ENCODE assay signal across 10 mouse cellular contexts in genomic region chr5:92698837-92699529, GRCm38 (mm10). TPM values are rescaled to one million over a fixed set of nuclear protein-coding genes. Genes with fewer than 3 reads are reported as not detected.
DNase-seq lines count a peak whose midpoint lies in the region; ATAC-seq and TF ChIP-seq lines count a peak whose summit lies in the region.
"Had no signal": no experiment of that assay in that cellular context is flagged by ENCODE, and none has a peak within 500 bp of the region (broad histone marks: within the 10 kb centered on the region; RNA-seq: fewer than 3 reads in every experiment).

No protein-coding gene starts in this region.

- no peaks in the 10 kb centered on the region for H3K9me3 ChIP-seq in heart, embryonic 13.5 days
- no peaks in the 10 kb centered on the region for H3K9me3 ChIP-seq in hindbrain, embryonic 12.5 days (replicated peaks)
- no peaks in the 10 kb centered on the region for H3K9me3 ChIP-seq in midbrain, embryonic 14.5 days (ENCODE audit: control insufficient read depth, low read length)

- peak overlapping the region; percentile 60 for H3K27ac ChIP-seq in heart, embryonic 13.5 days (replicated peaks)
- peak overlapping the region; percentile 70 for H3K27ac ChIP-seq in hindbrain, embryonic 12.5 days
- peak overlapping the region; percentile 38 for H3K27ac ChIP-seq in midbrain, embryonic 14.5 days (replicated peaks; ENCODE audit: low read depth, low read length)

- peak overlapping the region; percentile 39 for H3K4me3 ChIP-seq in heart, embryonic 13.5 days
- peak overlapping the region; percentile 31 for H3K4me3 ChIP-seq in hindbrain, embryonic 12.5 days
- peak overlapping the region; percentile 29 for H3K4me3 ChIP-seq in midbrain, embryonic 14.5 days (replicated peaks; ENCODE audit: low read depth, low read length)

- H3K27me3 ChIP-seq in heart, embryonic 13.5 days (replicated peaks) = no peaks in the 10 kb centered on the region
- no peaks in the 10 kb centered on the region for H3K27me3 ChIP-seq in hindbrain, embryonic 12.5 days
- no peaks in the 10 kb centered on the region for H3K27me3 ChIP-seq in midbrain, embryonic 14.5 days (ENCODE audit: control insufficient read depth, insufficient read depth, low read length)

- 13% methylated on average over 17 of the region's 17 CpGs for WGBS in heart, embryonic 13.5 days
- WGBS in hindbrain, embryonic 12.5 days = 7% methylated on average over 17 of the region's 17 CpGs
- 4% methylated on average over 17 of the region's 17 CpGs for WGBS in midbrain, embryonic 14.5 days

- DNase-seq in heart, adult 18-20 months = no peak
- peak; percentile 79 for DNase-seq in brain, embryonic 14.5 days (ENCODE audit: low read depth)
- DNase-seq in midbrain, embryonic 14.5 days = peak; percentile 64
- no peak for DNase-seq in spleen, adult 12 weeks (ENCODE audit: low spot score)
- DNase-seq in cerebellum, adult 18-20 months = no peak
- no peak for DNase-seq in kidney, postnatal 25 days
- DNase-seq: gastrocnemius, postnatal 25 days had no signal

- peak overlapping the region; percentile 69 for H3K4me2 ChIP-seq in heart, embryonic 13.5 days
- H3K4me2 ChIP-seq in hindbrain, embryonic 12.5 days (replicated peaks) = peak overlapping the region; percentile 56
- peak overlapping the region; percentile 58 for H3K4me2 ChIP-seq in midbrain, embryonic 14.5 days (ENCODE audit: low read length)

- peak overlapping the region; percentile 66 for H3K9ac ChIP-seq in heart, embryonic 13.5 days
- H3K9ac ChIP-seq in hindbrain, embryonic 12.5 days = peak overlapping the region; percentile 42
- H3K9ac ChIP-seq in midbrain, embryonic 14.5 days (replicated peaks; ENCODE audit: low read length) = peak overlapping the region; percentile 47

- H3K4me1 ChIP-seq in heart, embryonic 13.5 days = peaks cover 38% of the 10 kb centered on the region
- H3K4me1 ChIP-seq in hindbrain, embryonic 12.5 days = peaks cover 12% of the 10 kb centered on the region; the same call in 1 of the 2 replicates
- H3K4me1 ChIP-seq in midbrain, embryonic 14.5 days (ENCODE audit: control insufficient read depth, insufficient read depth, low read length) = 0 out of 2 replicates have a peak, but pooled peaks cover 2% of the 10 kb centered on the region

- no peaks in the 10 kb centered on the region for H3K36me3 ChIP-seq in heart, embryonic 13.5 days
- H3K36me3 ChIP-seq in hindbrain, embryonic 12.5 days = no peaks in the 10 kb centered on the region
- H3K36me3 ChIP-seq in midbrain, embryonic 14.5 days (ENCODE audit: control insufficient read depth, insufficient read depth, low read length) = no peaks in the 10 kb centered on the region

- no peak for TF ChIP-seq POLR2A in brain, embryonic 14.5 days (IDR thresholded peaks at IDR 0.05; ENCODE audit: borderline replicate concordance, extremely low read depth, insufficient read depth, insufficient read length, poor library complexity, severe bottlenecking)

- ATAC-seq in heart, embryonic 13.5 days (ENCODE audit: extremely low read depth, insufficient number of reproducible peaks, low FRiP score, low TSS enrichment) = no peak
- peak; percentile 78 for ATAC-seq in hindbrain, embryonic 12.5 days (ENCODE audit: low FRiP score)
- ATAC-seq in midbrain, embryonic 14.5 days (ENCODE audit: low FRiP score, low TSS enrichment) = peak; percentile 72

- no peak for TF ChIP-seq CTCF in brain, embryonic 14.5 days (IDR thresholded peaks at IDR 0.05; ENCODE audit: borderline replicate concordance, extremely low read depth, insufficient read depth, insufficient read length)

RNA-seq across cellular contexts. Expression of gene Shroom3, which starts 15.7 kb away (rescaled TPM):
- polyA plus RNA-seq in heart, embryonic 13.5 days (2015; fragmentation: Nextera tagmentation; extraction: Ambion mirVana) = 9.3 and 10.3 TPM in 2 replicates
- total RNA-seq in heart, adult 18-20 months (2021) = 10 to 100 TPM; 26.3 to 30.0 TPM
- polyA plus RNA-seq in brain, embryonic 14.5 days (2012; rRNA removed) = 5.3 and 8.0 TPM in 2 replicates
- polyA plus RNA-seq in hindbrain, embryonic 12.5 days (2016; fragmentation: Nextera tagmentation; extraction: Ambion mirVana) = 5.8 and 6.5 TPM in 2 replicates
- polyA plus RNA-seq in midbrain, embryonic 14.5 days (2014; fragmentation: Nextera tagmentation; extraction: Ambion mirVana) = 1.4 and 1.5 TPM in 2 replicates

RNA-seq across cellular contexts. Expression of gene Ccdc158, which starts 23.9 kb away (rescaled TPM):
- 0.59 and 0.75 TPM in 2 replicates for polyA plus RNA-seq in heart, embryonic 13.5 days (2015; fragmentation: Nextera tagmentation; extraction: Ambion mirVana)
- not detected for total RNA-seq in heart, adult 18-20 months (2021)
- polyA plus RNA-seq in brain, embryonic 14.5 days (2012; rRNA removed) = 0.67 and 0.83 TPM in 2 replicates
- 0.52 and 0.55 TPM in 2 replicates for polyA plus RNA-seq in hindbrain, embryonic 12.5 days (2016; fragmentation: Nextera tagmentation; extraction: Ambion mirVana)
- 0.24 and 0.43 TPM in 2 replicates for polyA plus RNA-seq in midbrain, embryonic 14.5 days (2014; fragmentation: Nextera tagmentation; extraction: Ambion mirVana)
- polyA plus RNA-seq: C2C12 had no signal

Comparison
In these comparisons a context has a peak if more than half of its experiments do, and no peak if none do; other contexts are left out.
1. DNase-seq: peak in brain, embryonic 14.5 days (single experiment) and midbrain, embryonic 14.5 days (single experiment); none in heart, adult 18-20 months (0 of 2), spleen, adult 12 weeks (single experiment), cerebellum, adult 18-20 months (0 of 2) and kidney, postnatal 25 days (0 of 2).
2. Peak in every context shown above with its lines, with median percentiles within 50 percentile points of each other: H3K27ac ChIP-seq, H3K4me2 ChIP-seq, H3K4me3 ChIP-seq and H3K9ac ChIP-seq.